Mouse (Mus musculus): ENCODE data around the gene Mtcp1.

The Mtcp1 gene

GRCm38 (mm10) chrX:75415936-75416785 lies at the start of gene Mtcp1, which contains the start of the genes Cmc4 and Brcc3:
Mtcp1 (minus strand) TSS chrX:75416588.
Cmc4 (minus strand) TSS chrX:75416584.
Brcc3 (plus strand) TSS chrX:75416628.
- in situ Hi-C loops (cut with MseI, MboI): no loop called here

GRCm38 (mm10) chrX:75454597-75454996 lies 38.2 kb upstream of the Mtcp1 start:
- in situ Hi-C loops (cut with MseI, MboI): loop anchor here in 1 of 2 experiments (10.0 kb wide), 1 partner anchor 60 kb away; the partner anchor contains the start of gene Vbp1

GRCm38 (mm10) chrX:75409711-75410110 lies 6.7 kb downstream of the Mtcp1 start:
- in situ Hi-C loops (cut with MseI, MboI): no loop called here

- in situ Hi-C loops (cut with MseI, MboI): no loop called here
These were observed 13.0 kb downstream of the Mtcp1 start for GRCm38 (mm10) chrX:75403350-75403749.

GRCm38 (mm10) chrX:75402668-75403067 lies 13.7 kb downstream of the Mtcp1 start:
- in situ Hi-C loops (cut with MseI, MboI): no loop called here

GRCm38 (mm10) chrX:75399471-75399870 lies 16.9 kb downstream of the Mtcp1 start:
- in situ Hi-C loops (cut with MseI, MboI): no loop called here

- in situ Hi-C loops (cut with MseI, MboI): no loop called here
These were observed 34.1 kb downstream of the Mtcp1 start, which contains the start of the genes Fundc2 and F8 for GRCm38 (mm10) chrX:75382195-75382771. Fundc2 (plus strand) TSS chrX:75382399. F8 (minus strand) TSS chrX:75382615.

GRCm38 (mm10) chrX:75381699-75382098 lies 34.7 kb downstream of the Mtcp1 start:
- in situ Hi-C loops (cut with MseI, MboI): no loop called here

- in situ Hi-C loops (cut with MseI, MboI): no loop called here
These were observed 35.2 kb downstream of the Mtcp1 start for GRCm38 (mm10) chrX:75381176-75381575.

GRCm38 (mm10) chrX:75376815-75377214 lies 39.6 kb downstream of the Mtcp1 start:
- in situ Hi-C loops (cut with MseI, MboI): no loop called here

- in situ Hi-C loops (cut with MseI, MboI): no loop called here
These were observed 43.5 kb downstream of the Mtcp1 start for GRCm38 (mm10) chrX:75372666-75373425.

GRCm38 (mm10) chrX:75370197-75370596 lies 46.2 kb downstream of the Mtcp1 start:
- in situ Hi-C loops (cut with MseI, MboI): no loop called here

Data from mouse trophoblast stem cell (cell line).